Mouse (Mus musculus) retina, embryonic 14.5 days (tissue): ENCODE measurements at regions not wholly inside any gene's neighbourhood (a gene's known extent, or its start where the extent isn't known, plus 50 kb on each side); places are given as distances from the start of the nearest gene placed in this dataset.
A peak's percentile ranks its signal among the peaks of the same experiment; 100 is the strongest.
"Not testable (repeated sequence)": the region's sequence is repeated elsewhere in the genome, so short reads cannot be mapped to it uniquely, and the experiment has no call there.

Experiments
- DNase-seq: peaks from one replicate; pipeline ENCODE4 v3.0.0-alpha.2; 2015; ENCODE audit warnings: low spot score

- no peak for DNase-seq
Measured at GRCm38 (mm10) chr3:22681999-22682648, 605.7 kb downstream of the Tbl1xr1 start.

- no peak for DNase-seq
Measured at GRCm38 (mm10) chr3:22699317-22699716, 622.9 kb downstream of the Tbl1xr1 start.

GRCm38 (mm10) chr3:22701486-22701885, 625.0 kb downstream of the Tbl1xr1 start:
- not testable (repeated sequence) for DNase-seq

- no peak for DNase-seq
Measured at GRCm38 (mm10) chr3:22705673-22706072, 629.2 kb downstream of the Tbl1xr1 start.

- peak; percentile 54 for DNase-seq
Measured at GRCm38 (mm10) chr3:22745026-22745425, 668.6 kb downstream of the Tbl1xr1 start.
